9 mouse cellular contexts compared by ENCODE assay signal in genomic region chr13:112988866-112989265, GRCm38 (mm10). TPM values are rescaled to one million over a fixed set of nuclear protein-coding genes. Genes with fewer than 3 reads are reported as not detected.
DNase-seq lines count a peak whose midpoint lies in the region; ATAC-seq and TF ChIP-seq lines count a peak whose summit lies in the region.
"Had no signal": no experiment of that assay in that cellular context is flagged by ENCODE, and none has a peak within 500 bp of the region (broad histone marks: within the 10 kb centered on the region; RNA-seq: fewer than 3 reads in every experiment).

No protein-coding gene starts in this region.

- H3K4me2 ChIP-seq in limb, embryonic 13.5 days (replicated peaks), result peak overlapping the region; percentile 94

- H3K27me3 ChIP-seq in spleen, adult 2 months (ENCODE audit: control insufficient read depth, insufficient read depth, low read length), result peaks cover 36% of the 10 kb centered on the region
- peaks cover 85% of the 10 kb centered on the region for H3K27me3 ChIP-seq in limb, embryonic 13.5 days
- H3K27me3 ChIP-seq in small intestine, adult 2 months (ENCODE audit: control insufficient read depth, insufficient read depth, low read length), result peaks cover 66% of the 10 kb centered on the region

- H3K27ac ChIP-seq in spleen, adult 2 months (ENCODE audit: insufficient read depth, low read length), result no peak overlapping the region
- H3K27ac ChIP-seq in limb, embryonic 13.5 days, result no peak overlapping the region
- no peak overlapping the region for H3K27ac ChIP-seq in small intestine, adult 2 months (ENCODE audit: insufficient read depth, low read depth, low read length)

- H3K9ac ChIP-seq in limb, embryonic 13.5 days, result no peak overlapping the region

- peak; percentile 39 for DNase-seq in CD4-positive, CD25-positive, alpha-beta regulatory T cell, adult 2 months (ENCODE audit: low read depth, low spot score)
- DNase-seq in spleen, adult 2 months (ENCODE audit: low read depth in 1 of 2, low spot score in 2 of 2), result no peak
- no peak for DNase-seq in spleen, adult 12 weeks (ENCODE audit: low spot score)
- DNase-seq in left cerebral cortex, postnatal 4 days, result no peak
- no peak for DNase-seq in layer of hippocampus, adult 8-10 months (ENCODE audit: low spot score in 2 of 2)

- TF ChIP-seq POLR2A in spleen, adult 2 months (IDR thresholded peaks at IDR 0.05; ENCODE audit: low read depth, low read length), result no peak
- no peak for TF ChIP-seq POLR2A in small intestine, adult 2 months (IDR thresholded peaks at IDR 0.05; ENCODE audit: low read depth, low read length)

- H3K4me1 ChIP-seq in spleen, adult 2 months (ENCODE audit: control insufficient read depth, insufficient read depth, insufficient read length), result peaks cover 20% of the 10 kb centered on the region
- peaks cover 53% of the 10 kb centered on the region for H3K4me1 ChIP-seq in limb, embryonic 13.5 days
- peaks cover 18% of the 10 kb centered on the region for H3K4me1 ChIP-seq in small intestine, adult 2 months (ENCODE audit: control insufficient read depth, insufficient read depth, insufficient read length, low read length)

- intact Hi-C loops in left cerebral cortex, postnatal 4 days (cut with DNase I), result loop anchor here (10.0 kb wide), 1 partner anchor 46 kb away; the partner anchor contains the start of gene Cdc20b

- H3K4me3 ChIP-seq in spleen, adult 2 months (ENCODE audit: extremely low read depth, insufficient read depth, insufficient read length), result peak overlapping the region; percentile 12; the same call in 1 of the 2 replicates
- peak overlapping the region; percentile 56 for H3K4me3 ChIP-seq in limb, embryonic 13.5 days
- peak overlapping the region; percentile 16 for H3K4me3 ChIP-seq in small intestine, adult 2 months (ENCODE audit: low read depth, low read length)

- 3% methylated on average over 19 of the region's 19 CpGs for WGBS in spleen, adult 2 months
- WGBS in limb, embryonic 13.5 days, result under 1% methylated on average over 19 of the region's 19 CpGs
- WGBS in small intestine, adult 2 months, result 3% methylated on average over 19 of the region's 19 CpGs

- no peaks in the 10 kb centered on the region for H3K9me3 ChIP-seq in limb, embryonic 13.5 days

- H3K36me3 ChIP-seq in spleen, adult 2 months (ENCODE audit: control insufficient read depth, insufficient read depth, low read length), result no peaks in the 10 kb centered on the region
- no peaks in the 10 kb centered on the region for H3K36me3 ChIP-seq in limb, embryonic 13.5 days
- H3K36me3 ChIP-seq in small intestine, adult 2 months (ENCODE audit: control insufficient read depth, insufficient read depth, low read length), result no peaks in the 10 kb centered on the region

- no peak for ATAC-seq in CD4-positive, CD25-positive, alpha-beta regulatory T cell, adult 4 months
- no peak for ATAC-seq in limb, embryonic 13.5 days (ENCODE audit: low FRiP score, low read depth)

- no peak for TF ChIP-seq CTCF in spleen, adult 2 months (IDR thresholded peaks at IDR 0.05; ENCODE audit: extremely low read depth, insufficient read depth, insufficient read length, insufficient replicate concordance)
- TF ChIP-seq CTCF in small intestine, adult 2 months (IDR thresholded peaks at IDR 0.05; ENCODE audit: extremely low read depth, insufficient read length, insufficient replicate concordance, low read depth, low read length), result no peak

RNA-seq across cellular contexts. Expression of gene Ccno, which starts 1.3 kb away (rescaled TPM):
- polyA plus RNA-seq in CD4-positive, CD25-positive, alpha-beta regulatory T cell, adult 4 months (2017; shearing (Covaris generic)), result not detected
- 0.29 and 0.32 TPM in 2 replicates for polyA plus RNA-seq in spleen, adult 2 months (2012; rRNA removed)
- 0.23 and 0.29 TPM in 2 replicates for polyA plus RNA-seq in limb, embryonic 13.5 days (2015; fragmentation: Nextera tagmentation; extraction: Ambion mirVana)
- polyA plus RNA-seq in small intestine, adult 2 months (2012; rRNA removed), result 0.10 and 0.32 TPM in 2 replicates
- 1 to 10 TPM in 1 of 2 experiments, under 1 TPM in 1; 0.76 to 1.3 TPM for total RNA-seq in left cerebral cortex, postnatal 4 days (2021)
- total RNA-seq in layer of hippocampus, adult 8-10 months (2022), result 1 to 10 TPM; 4.3 to 6.1 (median 5.1) TPM
- total RNA-seq: common myeloid progenitor, adult 5-6 weeks had no signal

RNA-seq across cellular contexts. Expression of gene Mcidas, which starts 4.8 kb away (rescaled TPM):
- under 1 TPM in 1 of 2 experiments, not detected in 1; 0.13 TPM for polyA plus RNA-seq in CD4-positive, CD25-positive, alpha-beta regulatory T cell, adult 4 months (2017; shearing (Covaris generic))
- not detected in 2 replicates for polyA plus RNA-seq in spleen, adult 2 months (2012; rRNA removed)
- not detected in 2 replicates for polyA plus RNA-seq in limb, embryonic 13.5 days (2015; fragmentation: Nextera tagmentation; extraction: Ambion mirVana)
- not detected in 2 replicates for polyA plus RNA-seq in small intestine, adult 2 months (2012; rRNA removed)
- total RNA-seq in left cerebral cortex, postnatal 4 days (2021), result under 1 TPM; 0.28 to 0.62 TPM
- under 1 TPM; 0.45 to 0.63 (median 0.60) TPM for total RNA-seq in layer of hippocampus, adult 8-10 months (2022)
- total RNA-seq: common myeloid progenitor, adult 5-6 weeks had no signal

RNA-seq across cellular contexts. Expression of gene Cdc20b, which starts 46.0 kb away (rescaled TPM):
- not detected for polyA plus RNA-seq in CD4-positive, CD25-positive, alpha-beta regulatory T cell, adult 4 months (2017; shearing (Covaris generic))
- 0.09 and 0.26 TPM in 2 replicates for polyA plus RNA-seq in spleen, adult 2 months (2012; rRNA removed)
- polyA plus RNA-seq in limb, embryonic 13.5 days (2015; fragmentation: Nextera tagmentation; extraction: Ambion mirVana), result not detected in 2 replicates
- polyA plus RNA-seq in small intestine, adult 2 months (2012; rRNA removed), result not detected in 2 replicates
- 1 to 10 TPM in 1 of 2 experiments, under 1 TPM in 1; 0.83 to 1.0 TPM for total RNA-seq in left cerebral cortex, postnatal 4 days (2021)
- total RNA-seq in layer of hippocampus, adult 8-10 months (2022), result under 1 TPM in 1 of 4 experiments, not detected in 3; 0.51 TPM
- total RNA-seq: common myeloid progenitor, adult 5-6 weeks had no signal

RNA-seq across cellular contexts. Expression of gene Gpx8, which starts 57.3 kb away (rescaled TPM):
- not detected for polyA plus RNA-seq in CD4-positive, CD25-positive, alpha-beta regulatory T cell, adult 4 months (2017; shearing (Covaris generic))
- 0.61 and 0.67 TPM in 2 replicates for polyA plus RNA-seq in spleen, adult 2 months (2012; rRNA removed)
- 201 and 206 TPM in 2 replicates for polyA plus RNA-seq in limb, embryonic 13.5 days (2015; fragmentation: Nextera tagmentation; extraction: Ambion mirVana)
- polyA plus RNA-seq in small intestine, adult 2 months (2012; rRNA removed), result 0.28 and 0.30 TPM in 2 replicates
- 10 to 100 TPM; 15.7 to 17.5 TPM for total RNA-seq in left cerebral cortex, postnatal 4 days (2021)
- 1 to 10 TPM; 6.2 to 7.6 (median 6.7) TPM for total RNA-seq in layer of hippocampus, adult 8-10 months (2022)
